Mouse (Mus musculus) stomach, embryonic 14.5 days (tissue): Measurements from ENCODE around the gene Nr2f2. TPM values are rescaled to one million over a fixed set of nuclear protein-coding genes. Genes with fewer than 3 reads are reported as not detected.

Experiments
- ATAC-seq: fragments of 200-750 bp; cut with Nextera tagmentation; 2 replicates; pipeline ENCODE4 v1.8.0; 2017; ENCODE audit warnings: low read depth, moderate TSS enrichment; ENCODE audit not compliant: insufficient number of reproducible peaks, insufficient read depth, low FRiP score
- H3K27ac ChIP-seq: fragments of 300-500 bp; sonication (generic); 2 replicates; pipeline ENCODE4 v1.5.1; 2014; ENCODE audit warnings: mild to moderate bottlenecking, low read length, moderate library complexity, mixed read lengths
- H3K27me3 ChIP-seq: fragments of 300-500 bp; sonication (generic); 2 replicates; pipeline ENCODE4 v1.6.1; 2014; ENCODE audit warnings: low read length, control low read depth, mixed read lengths; ENCODE audit not compliant: control insufficient read depth, insufficient read depth
- H3K36me3 ChIP-seq: fragments of 300-500 bp; sonication (generic); 2 replicates; pipeline ENCODE4 v1.6.1; 2014; ENCODE audit warnings: mild to moderate bottlenecking, control low read depth, low read length, moderate library complexity, mixed read lengths; ENCODE audit not compliant: control insufficient read depth, insufficient read depth
- H3K4me1 ChIP-seq: fragments of 300-500 bp; sonication (generic); 2 replicates; pipeline ENCODE4 v1.6.1; 2014; ENCODE audit warnings: low read length, control low read depth, mixed read lengths; ENCODE audit not compliant: control insufficient read depth, insufficient read depth
- H3K4me2 ChIP-seq: fragments of 300-500 bp; sonication (generic); replicated peaks from 2 replicates; pipeline ENCODE4 v1.6.1; 2014; ENCODE audit warnings: low read depth, low read length, control low read depth
- H3K4me3 ChIP-seq: fragments of 300-500 bp; sonication (generic); 2 replicates; pipeline ENCODE4 v1.5.1; 2014; ENCODE audit warnings: low read depth, low read length, control low read depth
- H3K9ac ChIP-seq: fragments of 300-500 bp; sonication (generic); replicated peaks from 2 replicates; pipeline ENCODE4 v1.6.1; 2014; ENCODE audit warnings: low read depth, mild to moderate bottlenecking, control low read depth, low read length, moderate library complexity, mixed read lengths
- H3K9me3 ChIP-seq: fragments of 300-500 bp; sonication (generic); 2 replicates; pipeline ENCODE4 v1.6.1; 2016; ENCODE audit warnings: low read depth, low read length, control low read depth; ENCODE audit not compliant: control insufficient read depth
- WGBS: fragments of 180-500 bp; shearing (Covaris S2); extraction: QIAGEN DNeasy Blood & Tissue Kit; methylation state at CpG from one replicate; pipeline ENCODE4 v1.1.7; 2014; 5-methylcytosine and 5-hydroxymethylcytosine counted together
- polyA plus RNA-seq: library from polyadenylated mRNA; unstranded; fragments of >200 nt; fragmentation: Nextera tagmentation; extraction: Ambion mirVana; gene quantifications from 2 replicates; pipeline ENCODE4 v1.2.1, GENCODE M21; 2014

The Nr2f2 gene
- polyA plus RNA-seq, 1 experiment from 2014 or later, result 111 TPM

- H3K36me3 ChIP-seq, result no peaks in the 10 kb centered on the region
- no peak overlapping the region for H3K9ac ChIP-seq
- H3K4me3 ChIP-seq, result no peak overlapping the region
- WGBS, result 25% methylated on average over 7 of the region's 7 CpGs
- no peaks in the 10 kb centered on the region for H3K9me3 ChIP-seq
- H3K4me1 ChIP-seq, result peaks cover 5% of the 10 kb centered on the region; the same call in 1 of the 2 replicates
- H3K4me2 ChIP-seq, result 0 out of 2 replicates have a peak overlapping the region, but pooled peaks have one; percentile 51
- no peak for ATAC-seq
- H3K27me3 ChIP-seq, result peaks cover 3% of the 10 kb centered on the region; the same call in 1 of the 2 replicates
- no peak overlapping the region for H3K27ac ChIP-seq
Measured at GRCm38 (mm10) chr7:70335411-70335810, 31.1 kb downstream of the Nr2f2 start.

- H3K4me2 ChIP-seq, result peak overlapping the region; percentile 29
- under 1% methylated on average over 17 of the region's 17 CpGs for WGBS
- no peaks in the 10 kb centered on the region for H3K9me3 ChIP-seq
- peaks cover 5% of the 10 kb centered on the region; the same call in 1 of the 2 replicates for H3K4me1 ChIP-seq
- ATAC-seq, result 0 out of 2 replicates have a peak, but pooled peaks have one; percentile 33
- peak overlapping the region; percentile 7; the same call in 1 of the 2 replicates for H3K4me3 ChIP-seq
- no peaks in the 10 kb centered on the region for H3K36me3 ChIP-seq
- peak overlapping the region; percentile 21; the same call in 1 of the 2 replicates for H3K27ac ChIP-seq
- no peak overlapping the region; the same call in 1 of the 2 replicates for H3K9ac ChIP-seq
- peaks cover 3% of the 10 kb centered on the region; the same call in 1 of the 2 replicates for H3K27me3 ChIP-seq
Measured at GRCm38 (mm10) chr7:70334836-70335235, 31.7 kb downstream of the Nr2f2 start.

GRCm38 (mm10) chr7:70333851-70334250, 32.7 kb downstream of the Nr2f2 start:
- Histone ChIP-seq H3K27ac (no peak overlapping the region), H3K36me3 (no peaks in the 10 kb centered on the region), H3K9me3 (no peaks in the 10 kb centered on the region), H3K4me2 (peak overlapping the region; percentile 29; the same call in 1 of the 2 replicates), H3K27me3 (peaks cover 3% of the 10 kb centered on the region; the same call in 1 of the 2 replicates), H3K4me1 (peaks cover 5% of the 10 kb centered on the region; the same call in 1 of the 2 replicates), H3K4me3 (no peak overlapping the region), H3K9ac (no peak overlapping the region)
- 40% methylated on average over 11 of the region's 11 CpGs for WGBS
- ATAC-seq, result no peak

GRCm38 (mm10) chr7:70332926-70333664, 33.4 kb downstream of the Nr2f2 start:
- H3K36me3 ChIP-seq, result no peaks in the 10 kb centered on the region
- H3K27ac ChIP-seq, result peak overlapping the region; percentile 62; the same call in 1 of the 2 replicates
- H3K9ac ChIP-seq, result 0 out of 2 replicates have a peak overlapping the region, but pooled peaks have one; percentile 50
- peaks cover 5% of the 10 kb centered on the region; the same call in 1 of the 2 replicates for H3K4me1 ChIP-seq
- H3K9me3 ChIP-seq, result no peaks in the 10 kb centered on the region
- H3K4me3 ChIP-seq, result no peak overlapping the region
- WGBS, result 34% methylated on average over 13 of the region's 14 CpGs
- H3K27me3 ChIP-seq, result peaks cover 3% of the 10 kb centered on the region; the same call in 1 of the 2 replicates
- H3K4me2 ChIP-seq, result peak overlapping the region; percentile 81
- ATAC-seq, result no peak

- H3K27me3 ChIP-seq, result peaks cover 3% of the 10 kb centered on the region; the same call in 1 of the 2 replicates
- peak overlapping the region; percentile 62 for H3K27ac ChIP-seq
- WGBS, result 8% methylated on average over 26 of the region's 26 CpGs
- H3K4me3 ChIP-seq, result peak overlapping the region; percentile 54
- ATAC-seq, result no peak
- peak overlapping the region; percentile 50 for H3K9ac ChIP-seq
- peaks cover 5% of the 10 kb centered on the region; the same call in 1 of the 2 replicates for H3K4me1 ChIP-seq
- no peaks in the 10 kb centered on the region for H3K9me3 ChIP-seq
- no peaks in the 10 kb centered on the region for H3K36me3 ChIP-seq
- peak overlapping the region; percentile 81 for H3K4me2 ChIP-seq
Measured at GRCm38 (mm10) chr7:70332064-70332850, 34.3 kb downstream of the Nr2f2 start.

GRCm38 (mm10) chr7:70331243-70332063, 35.1 kb downstream of the Nr2f2 start:
- ATAC-seq, result peak; percentile 64
- WGBS, result under 1% methylated on average over 48 of the region's 48 CpGs
- peaks cover 5% of the 10 kb centered on the region; the same call in 1 of the 2 replicates for H3K4me1 ChIP-seq
- peak overlapping the region; percentile 50 for H3K9ac ChIP-seq
- H3K27ac ChIP-seq, result peak overlapping the region; percentile 62
- peak overlapping the region; percentile 54 for H3K4me3 ChIP-seq
- no peaks in the 10 kb centered on the region for H3K36me3 ChIP-seq
- peak overlapping the region; percentile 81 for H3K4me2 ChIP-seq
- H3K27me3 ChIP-seq, result peaks cover 7% of the 10 kb centered on the region; the same call in 1 of the 2 replicates
- no peaks in the 10 kb centered on the region for H3K9me3 ChIP-seq

GRCm38 (mm10) chr7:70330761-70331242, 35.7 kb downstream of the Nr2f2 start:
- H3K4me3 ChIP-seq, result peak overlapping the region; percentile 54
- H3K27me3 ChIP-seq, result peaks cover 10% of the 10 kb centered on the region; the same call in 1 of the 2 replicates
- peak overlapping the region; percentile 81 for H3K4me2 ChIP-seq
- H3K9ac ChIP-seq, result peak overlapping the region; percentile 50
- H3K36me3 ChIP-seq, result no peaks in the 10 kb centered on the region
- 3% methylated on average over 19 of the region's 19 CpGs for WGBS
- peak; percentile 51 for ATAC-seq
- peaks cover 5% of the 10 kb centered on the region; the same call in 1 of the 2 replicates for H3K4me1 ChIP-seq
- H3K27ac ChIP-seq, result 0 out of 2 replicates have a peak overlapping the region, but pooled peaks have one; percentile 62
- no peaks in the 10 kb centered on the region for H3K9me3 ChIP-seq
